Mouse (Mus musculus) liver, embryonic 14.5 days (tissue): Measurements from ENCODE around the gene Fnbp1. TPM values are rescaled to one million over a fixed set of nuclear protein-coding genes. Genes with fewer than 3 reads are reported as not detected.

Source experiments
- ATAC-seq: fragments of 200-750 bp; cut with Nextera tagmentation; 2 replicates; pipeline ENCODE4 v1.8.0; 2017; ENCODE audit warnings: moderate number of reproducible peaks, mild to moderate bottlenecking, moderate library complexity; ENCODE audit not compliant: insufficient read depth
- DNase-seq, 3 experiments: peaks; one replicate each; pipeline ENCODE4 v3.0.0-alpha.2; 2012 to 2013; ENCODE audit warnings: low read depth in 3 of 3, low spot score in 3 of 3
- H3K27ac ChIP-seq: fragments of 300-500 bp; sonication (generic); 2 replicates; pipeline ENCODE4 v1.5.1; 2014; ENCODE audit warnings: moderate library complexity, mild to moderate bottlenecking, control low read depth, inconsistent platforms
- H3K27me3 ChIP-seq: fragments of 300-500 bp; sonication (generic); 2 replicates; pipeline ENCODE4 v1.6.1; 2014; ENCODE audit warnings: mild to moderate bottlenecking, low read length, moderate library complexity; ENCODE audit not compliant: control insufficient read depth, insufficient read depth
- H3K36me3 ChIP-seq: fragments of 300-500 bp; sonication (generic); replicated peaks from 2 replicates; pipeline ENCODE4 v1.6.1; 2014; ENCODE audit warnings: low read depth; ENCODE audit not compliant: control insufficient read depth, insufficient read depth
- H3K4me1 ChIP-seq, 2 experiments: fragments of 200-500 bp in 1 of 2; fragments of 300-500 bp in 1 of 2; sonication (generic) in 1 of 2; replicated peaks; 2 replicates each; pipeline ENCODE4 v1.6.1; 2012 to 2014; ENCODE audit warnings: antibody characterized with exemption in 1 of 2, inconsistent platforms in 1 of 2, low read length in 1 of 2; ENCODE audit not compliant: control insufficient read depth in 2 of 2, insufficient read depth in 2 of 2
- H3K4me2 ChIP-seq: fragments of 300-500 bp; sonication (generic); 2 replicates; pipeline ENCODE4 v1.6.1; 2014; ENCODE audit warnings: low read depth, mild to moderate bottlenecking, control low read depth, moderate library complexity
- H3K4me3 ChIP-seq, 2 experiments: fragments of 200-500 bp in 1 of 2; fragments of 300-500 bp in 1 of 2; sonication (generic) in 1 of 2; 2 replicates each; pipeline ENCODE4 v1.5.1; 2012 to 2014; ENCODE audit warnings: low read depth in 2 of 2, low read length in 2 of 2, mild to moderate bottlenecking in 2 of 2, control low read depth in 1 of 2, inconsistent platforms in 1 of 2, moderate library complexity in 1 of 2; ENCODE audit not compliant: insufficient read depth in 1 of 2
- H3K9ac ChIP-seq: fragments of 300-500 bp; sonication (generic); replicated peaks from 2 replicates; pipeline ENCODE4 v1.6.1; 2014; ENCODE audit warnings: mild to moderate bottlenecking, control low read depth, moderate library complexity
- H3K9me3 ChIP-seq: fragments of 300-500 bp; sonication (generic); 2 replicates; pipeline ENCODE4 v1.6.1; 2016; ENCODE audit warnings: low read length, mixed read lengths; ENCODE audit not compliant: control insufficient read depth
- CTCF ChIP-seq: IDR thresholded peaks from 2 replicates; pipeline ENCODE4 v1.5.1; 2016; ENCODE audit warnings: antibody characterized with exemption, low read depth, control low read depth
- EP300 ChIP-seq: IDR thresholded peaks from 2 replicates; pipeline ENCODE4 v1.6.1; 2016; ENCODE audit warnings: antibody characterized with exemption, low read depth
- WGBS: fragments of 180-500 bp; shearing (Covaris S2); extraction: QIAGEN DNeasy Blood & Tissue Kit; methylation state at CpG from one replicate; pipeline ENCODE4 v1.1.7; 2014; ENCODE audit not compliant: insufficient replicate concordance; 5-methylcytosine and 5-hydroxymethylcytosine counted together
- polyA plus RNA-seq, 2 experiments: library from polyadenylated mRNA; depleted of rRNA in 1 of 2; stranded (reverse) in 1 of 2; unstranded in 1 of 2; fragments of >200 nt; fragmentation: Nextera tagmentation in 1 of 2; extraction: Ambion mirVana in 1 of 2; gene quantifications; 2 replicates each; pipeline versions ENCODE4 v1.2.1 to v1.2.3; 2012 to 2014

The Fnbp1 gene
- polyA plus RNA-seq, 2 experiments, result 3.9 to 6.4 TPM

- TF ChIP-seq CTCF (no peak), EP300 (no peak)
- Histone ChIP-seq H3K9me3 (no peaks in the 10 kb centered on the region), H3K4me1 (peaks cover 7 to 28% of the 10 kb centered on the region in 2 experiments), H3K36me3 (no peaks in the 10 kb centered on the region), H3K4me2 (peak overlapping the region; percentile 86), H3K4me3 (peak overlapping the region; percentile 63 to 74), H3K27me3 (peaks cover 2% of the 10 kb centered on the region; the same call in 1 of the 2 replicates), H3K9ac (peak overlapping the region; percentile 61; the same call in 1 of the 2 replicates), H3K27ac (no peak overlapping the region)
- DNase-seq, result no peak
- WGBS, result 5% methylated on average over 10 of the region's 10 CpGs
- no peak for ATAC-seq
Measured at GRCm38 (mm10) chr2:31140772-31141073, 1.1 kb downstream of the Fnbp1 start.

- H3K9me3 ChIP-seq, result no peaks in the 10 kb centered on the region
- H3K27me3 ChIP-seq, result peaks cover 2% of the 10 kb centered on the region; the same call in 1 of the 2 replicates
- 53% methylated on average over 12 of the region's 12 CpGs for WGBS
- H3K27ac ChIP-seq, result no peak overlapping the region
- ATAC-seq (no peak), DNase-seq (no peak)
- no peaks in the 10 kb centered on the region for H3K36me3 ChIP-seq
- no peak for TF ChIP-seq CTCF
- no peak for TF ChIP-seq EP300
- peaks cover 11 to 32% of the 10 kb centered on the region in 2 experiments for H3K4me1 ChIP-seq
- H3K4me3 ChIP-seq, result peak overlapping the region in 1 of 2 experiments; percentile 74; a peak in 2 of 4 replicates
- no peak overlapping the region for H3K9ac ChIP-seq
- peak overlapping the region; percentile 86 for H3K4me2 ChIP-seq
Measured at GRCm38 (mm10) chr2:31139991-31140771, 1.6 kb downstream of the Fnbp1 start.

DNA sequence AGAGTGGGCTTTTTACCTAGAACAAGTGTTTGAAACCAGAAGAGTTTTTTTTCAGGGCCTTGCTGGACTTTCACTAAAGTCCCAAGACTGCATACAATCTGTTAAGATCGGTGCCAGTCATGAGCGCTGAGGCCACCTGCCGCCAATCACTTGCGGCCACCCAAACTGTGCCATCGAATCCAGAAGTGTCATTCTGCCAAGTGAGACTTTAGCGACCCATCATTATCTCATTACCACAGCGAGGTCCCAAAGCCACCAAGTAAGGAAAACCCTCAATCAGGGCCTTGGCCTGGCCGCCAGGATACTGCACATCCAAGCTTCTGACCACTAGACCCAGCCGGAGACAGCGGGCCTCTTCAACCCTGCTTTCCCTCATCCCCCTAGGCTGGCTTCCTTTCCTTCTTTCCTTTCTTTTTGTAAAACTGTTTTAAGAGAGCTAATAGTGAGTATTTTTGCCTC, 2.6 kb downstream of the Fnbp1 start:
- Histone ChIP-seq H3K27me3 (peaks cover 2% of the 10 kb centered on the region; the same call in 1 of the 2 replicates), H3K36me3 (no peaks in the 10 kb centered on the region), H3K9me3 (no peaks in the 10 kb centered on the region), H3K27ac (no peak overlapping the region), H3K4me3 (no peak overlapping the region), H3K9ac (no peak overlapping the region), H3K4me1 (peaks cover 11 to 34% of the 10 kb centered on the region in 2 experiments), H3K4me2 (no peak overlapping the region)
- WGBS, result 41% methylated on average over 10 of the region's 10 CpGs
- DNase-seq (no peak), ATAC-seq (no peak)
- TF ChIP-seq EP300 (no peak), CTCF (no peak)

GRCm38 (mm10) chr2:31137018-31137590, 4.7 kb downstream of the Fnbp1 start:
- TF ChIP-seq EP300 (no peak), CTCF (no peak)
- H3K27me3 ChIP-seq, result peaks cover 2% of the 10 kb centered on the region; the same call in 1 of the 2 replicates
- H3K9me3 ChIP-seq, result no peaks in the 10 kb centered on the region
- no peak overlapping the region for H3K27ac ChIP-seq
- no peaks in the 10 kb centered on the region for H3K36me3 ChIP-seq
- no peak overlapping the region for H3K9ac ChIP-seq
- 76% methylated on average over 14 of the region's 14 CpGs for WGBS
- peaks cover 11 to 25% of the 10 kb centered on the region in 2 experiments for H3K4me1 ChIP-seq
- no peak overlapping the region for H3K4me2 ChIP-seq
- no peak overlapping the region for H3K4me3 ChIP-seq
- DNase-seq (no peak), ATAC-seq (no peak)

GRCm38 (mm10) chr2:31136338-31136737, 5.5 kb downstream of the Fnbp1 start:
- H3K27me3 ChIP-seq, result peaks cover 2% of the 10 kb centered on the region; the same call in 1 of the 2 replicates
- H3K36me3 ChIP-seq, result no peaks in the 10 kb centered on the region
- no peak overlapping the region for H3K4me2 ChIP-seq
- peaks cover 11 to 26% of the 10 kb centered on the region in 2 experiments for H3K4me1 ChIP-seq
- DNase-seq (no peak), ATAC-seq (no peak)
- WGBS, result 55% methylated on average over 13 of the region's 13 CpGs
- no peaks in the 10 kb centered on the region for H3K9me3 ChIP-seq
- H3K9ac ChIP-seq, result no peak overlapping the region
- TF ChIP-seq CTCF, result no peak
- no peak for TF ChIP-seq EP300
- H3K4me3 ChIP-seq, result no peak overlapping the region
- H3K27ac ChIP-seq, result no peak overlapping the region
